Mouse (Mus musculus) liver, postnatal 0 days (tissue): ENCODE measurements at regions not wholly inside any gene's neighbourhood (a gene's known extent, or its start where the extent isn't known, plus 50 kb on each side); places are given as distances from the start of the nearest gene placed in this dataset.

Experiments used
- CTCF ChIP-seq: sonication (generic); IDR thresholded peaks from 2 replicates; pipeline ENCODE4 v1.5.1; 2016; ENCODE audit warnings: antibody characterized with exemption, low read depth
- EP300 ChIP-seq: IDR thresholded peaks from 2 replicates; pipeline ENCODE4 v1.6.1; 2016; ENCODE audit warnings: antibody characterized with exemption, low read depth, mild to moderate bottlenecking

- no peak for TF ChIP-seq CTCF
- TF ChIP-seq EP300, result no peak
Observed at GRCm38 (mm10) chr5:43445620-43446019, 69.7 kb upstream of the C1qtnf7 start.
